Mouse (Mus musculus) hindbrain, embryonic 15.5 days (tissue): Measurements from ENCODE around the gene Mettl26. TPM values are rescaled to one million over a fixed set of nuclear protein-coding genes. Genes with fewer than 3 reads are reported as not detected.

Experiments
- ATAC-seq: fragments of 200-750 bp; cut with Nextera tagmentation; 2 replicates; pipeline ENCODE4 v1.8.0; 2017; ENCODE audit warnings: low read depth, moderate number of reproducible peaks, moderate TSS enrichment; ENCODE audit not compliant: low FRiP score
- H3K27ac ChIP-seq: fragments of 300-500 bp; sonication (generic); replicated peaks from 2 replicates; pipeline ENCODE4 v1.5.1; 2015; ENCODE audit warnings: mild to moderate bottlenecking, inconsistent platforms
- H3K27me3 ChIP-seq: fragments of 300-500 bp; sonication (generic); 2 replicates; pipeline ENCODE4 v1.6.1; 2015; ENCODE audit warnings: control low read depth, inconsistent platforms
- H3K36me3 ChIP-seq: fragments of 300-500 bp; sonication (generic); 2 replicates; pipeline ENCODE4 v1.6.1; 2015; ENCODE audit warnings: control low read depth, inconsistent platforms
- H3K4me1 ChIP-seq: fragments of 300-500 bp; sonication (generic); replicated peaks from 2 replicates; pipeline ENCODE4 v1.6.1; 2015; ENCODE audit warnings: control low read depth, inconsistent platforms
- H3K4me2 ChIP-seq: fragments of 300-500 bp; sonication (generic); 2 replicates; pipeline ENCODE4 v1.6.1; 2015; ENCODE audit warnings: moderate library complexity, mild to moderate bottlenecking, inconsistent platforms
- H3K4me3 ChIP-seq: fragments of 300-500 bp; sonication (generic); 2 replicates; pipeline ENCODE4 v1.5.1; 2015; ENCODE audit warnings: mild to moderate bottlenecking, inconsistent platforms
- H3K9ac ChIP-seq: fragments of 300-500 bp; sonication (generic); 2 replicates; pipeline ENCODE4 v1.6.1; 2015; ENCODE audit warnings: inconsistent platforms
- H3K9me3 ChIP-seq: fragments of 300-500 bp; sonication (generic); 2 replicates; pipeline ENCODE4 v1.6.1; 2016; ENCODE audit warnings: control low read depth, inconsistent platforms
- WGBS: fragments of 180-500 bp; shearing (Covaris S2); methylation state at CpG from one replicate; pipeline ENCODE4 v1.1.7; 2015; 5-methylcytosine and 5-hydroxymethylcytosine counted together
- polyA plus RNA-seq: library from polyadenylated mRNA; unstranded; fragments of >200 nt; fragmentation: Nextera tagmentation; extraction: Ambion mirVana; gene quantifications from 2 replicates; pipeline ENCODE4 v1.2.1, GENCODE M21; 2015

Gene Mettl26
- polyA plus RNA-seq, 1 experiment from 2014 or later = 58.7 TPM

DNA sequence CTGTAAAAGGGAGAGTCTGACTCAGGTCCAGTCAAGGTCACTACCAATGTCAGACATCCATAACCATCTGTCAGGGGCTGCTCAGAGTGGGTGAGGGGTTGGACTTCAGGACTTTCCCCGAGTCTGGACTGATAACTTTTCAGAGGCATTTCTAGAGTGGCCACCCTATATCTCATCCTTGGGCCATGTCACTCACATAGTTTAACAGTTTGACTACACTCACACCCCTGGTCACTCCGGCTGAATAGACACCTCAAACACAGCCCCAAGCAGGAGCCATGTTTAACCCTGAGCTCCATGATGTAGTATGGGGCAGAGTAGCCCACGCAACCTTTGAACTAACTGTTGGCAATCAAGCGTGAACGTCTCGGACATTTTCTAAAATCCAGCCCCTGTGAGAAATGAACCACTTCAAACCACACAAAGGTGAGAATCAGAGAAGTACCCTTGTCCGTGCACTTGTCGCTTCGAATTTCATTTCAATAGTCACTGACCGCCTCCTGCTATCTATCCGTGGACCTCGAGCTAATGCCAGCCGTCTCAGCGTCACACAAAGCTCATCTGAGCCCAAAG is 640 bp upstream of the Mettl26 start:
- ATAC-seq = peak; percentile 15; the same call in 1 of the 2 replicates
- peak overlapping the region; percentile 61 for H3K9ac ChIP-seq
- peak overlapping the region; percentile 95 for H3K27ac ChIP-seq
- peak overlapping the region; percentile 90 for H3K4me2 ChIP-seq
- H3K27me3 ChIP-seq = no peaks in the 10 kb centered on the region
- peak overlapping the region; percentile 64 for H3K4me3 ChIP-seq
- peaks cover 26% of the 10 kb centered on the region for H3K4me1 ChIP-seq
- H3K36me3 ChIP-seq = 0 out of 2 replicates have a peak, but pooled peaks cover 3% of the 10 kb centered on the region
- WGBS = 6% methylated on average over 14 of the region's 14 CpGs
- H3K9me3 ChIP-seq = no peaks in the 10 kb centered on the region

DNA sequence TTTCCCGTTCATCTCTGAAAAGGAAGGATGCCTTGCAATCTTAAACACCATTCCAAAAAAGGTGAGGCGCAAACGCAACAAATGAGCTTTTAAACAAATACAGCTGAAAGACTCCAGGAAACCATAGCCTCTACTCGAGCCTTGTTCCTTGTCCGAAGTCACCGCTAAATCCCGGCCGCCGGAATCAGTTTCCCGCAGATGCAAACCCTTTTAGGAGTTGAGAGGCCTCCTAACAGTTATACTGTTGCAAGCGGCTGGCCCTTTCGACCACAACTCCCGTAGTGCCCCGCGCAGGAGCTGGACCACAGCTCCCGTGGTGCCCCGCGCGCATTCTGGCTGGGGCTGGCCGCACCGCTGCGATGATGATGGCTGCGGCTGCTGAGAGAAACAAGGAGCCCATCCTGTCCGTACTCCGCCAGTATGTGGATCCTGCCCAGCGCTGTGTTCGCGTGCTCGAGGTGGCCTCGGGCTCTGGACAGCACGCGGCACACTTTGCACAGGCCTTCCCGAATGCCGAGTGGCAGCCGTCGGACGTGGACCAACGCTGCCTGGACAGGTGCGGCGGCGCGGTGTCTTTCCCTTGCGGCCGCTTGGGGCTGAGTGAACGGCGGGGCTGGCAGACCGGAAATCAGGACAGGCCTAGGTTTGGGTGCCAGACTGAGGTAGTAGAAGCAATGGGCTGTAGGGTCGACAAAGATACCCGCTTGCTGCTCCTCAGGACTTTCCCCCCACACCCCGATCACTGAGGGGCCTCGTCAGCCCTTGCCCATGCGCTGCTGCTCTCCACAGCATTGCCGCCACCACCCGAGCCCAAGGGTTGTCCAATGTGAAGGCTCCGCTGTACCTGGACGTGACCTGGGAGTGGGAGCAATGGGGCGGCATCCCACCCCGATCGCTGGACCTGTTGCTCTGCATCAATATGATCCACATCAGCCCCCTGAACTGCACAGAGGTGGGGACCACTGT is 580 bp downstream of the Mettl26 start:
- Histone ChIP-seq H3K36me3 (0 out of 2 replicates have a peak, but pooled peaks cover 3% of the 10 kb centered on the region), H3K4me3 (peak overlapping the region; percentile 64), H3K4me1 (peaks cover 34% of the 10 kb centered on the region), H3K27ac (peak overlapping the region; percentile 95), H3K9ac (peak overlapping the region; percentile 85), H3K27me3 (no peaks in the 10 kb centered on the region), H3K9me3 (no peaks in the 10 kb centered on the region), H3K4me2 (peak overlapping the region; percentile 90)
- under 1% methylated on average over 59 of the region's 59 CpGs for WGBS
- peak; percentile 89 for ATAC-seq

DNA sequence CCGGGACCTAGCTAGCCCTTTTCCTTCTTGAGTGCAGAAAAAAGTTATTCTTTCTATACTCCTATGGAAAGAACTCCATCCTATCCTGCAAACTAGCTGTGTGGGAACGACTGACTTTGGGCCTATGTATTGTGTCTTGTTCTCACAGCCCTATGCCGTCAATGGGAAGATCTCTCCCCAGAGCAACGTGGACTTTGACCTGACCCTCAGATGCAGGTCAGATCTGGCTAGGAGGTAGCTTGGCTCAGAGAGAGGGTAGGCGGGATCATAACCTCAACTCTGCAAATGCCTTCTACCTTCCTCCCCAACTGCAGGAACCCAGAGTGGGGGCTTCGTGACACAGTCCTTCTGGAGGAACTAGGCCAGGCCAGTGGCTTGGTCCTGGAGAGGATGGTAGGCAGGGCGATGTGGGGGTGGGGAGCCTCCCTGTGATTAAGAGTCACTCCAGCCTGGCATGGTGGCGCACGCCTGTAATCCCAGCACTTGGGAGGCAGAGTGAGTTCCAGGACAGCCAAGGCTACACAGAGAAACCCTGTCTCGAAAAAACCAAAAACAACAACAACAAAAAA is 1.6 kb downstream of the Mettl26 start:
- peak overlapping the region; percentile 64 for H3K4me3 ChIP-seq
- H3K36me3 ChIP-seq = 0 out of 2 replicates have a peak, but pooled peaks cover 3% of the 10 kb centered on the region
- H3K4me1 ChIP-seq = peaks cover 43% of the 10 kb centered on the region
- WGBS = 61% methylated on average over 10 of the region's 10 CpGs
- H3K4me2 ChIP-seq = peak overlapping the region; percentile 90
- no peaks in the 10 kb centered on the region for H3K27me3 ChIP-seq
- no peak for ATAC-seq
- no peaks in the 10 kb centered on the region for H3K9me3 ChIP-seq
- H3K9ac ChIP-seq = peak overlapping the region; percentile 85
- H3K27ac ChIP-seq = peak overlapping the region; percentile 95; the same call in 1 of the 2 replicates

DNA sequence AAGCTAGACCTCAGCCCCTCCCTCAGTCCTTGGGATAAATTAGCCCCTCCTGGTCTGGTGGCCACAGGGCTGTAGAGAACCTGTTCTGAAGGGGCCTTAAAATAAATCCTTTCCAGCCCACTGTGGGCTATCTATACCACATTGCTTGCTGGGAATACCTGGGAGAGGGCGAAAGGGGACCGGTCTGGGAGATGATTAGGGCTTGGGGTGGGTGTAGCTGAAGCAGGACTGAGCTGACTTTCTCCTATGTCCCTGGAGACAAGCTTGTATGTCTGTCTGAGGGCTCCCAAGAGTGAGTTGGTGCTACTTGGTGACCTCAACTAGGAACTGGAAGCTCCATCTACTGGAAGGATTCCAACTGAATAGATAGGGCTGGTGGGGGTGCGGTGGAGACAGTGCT is 2.2 kb downstream of the Mettl26 start:
- H3K9me3 ChIP-seq = no peaks in the 10 kb centered on the region
- H3K4me2 ChIP-seq = peak overlapping the region; percentile 90; the same call in 1 of the 2 replicates
- 89% methylated on average over 3 of the region's 3 CpGs for WGBS
- ATAC-seq = no peak
- no peak overlapping the region for H3K9ac ChIP-seq
- H3K36me3 ChIP-seq = 0 out of 2 replicates have a peak, but pooled peaks cover 3% of the 10 kb centered on the region
- no peak overlapping the region for H3K27ac ChIP-seq
- H3K4me1 ChIP-seq = peaks cover 43% of the 10 kb centered on the region
- no peak overlapping the region for H3K4me3 ChIP-seq
- no peaks in the 10 kb centered on the region for H3K27me3 ChIP-seq

DNA sequence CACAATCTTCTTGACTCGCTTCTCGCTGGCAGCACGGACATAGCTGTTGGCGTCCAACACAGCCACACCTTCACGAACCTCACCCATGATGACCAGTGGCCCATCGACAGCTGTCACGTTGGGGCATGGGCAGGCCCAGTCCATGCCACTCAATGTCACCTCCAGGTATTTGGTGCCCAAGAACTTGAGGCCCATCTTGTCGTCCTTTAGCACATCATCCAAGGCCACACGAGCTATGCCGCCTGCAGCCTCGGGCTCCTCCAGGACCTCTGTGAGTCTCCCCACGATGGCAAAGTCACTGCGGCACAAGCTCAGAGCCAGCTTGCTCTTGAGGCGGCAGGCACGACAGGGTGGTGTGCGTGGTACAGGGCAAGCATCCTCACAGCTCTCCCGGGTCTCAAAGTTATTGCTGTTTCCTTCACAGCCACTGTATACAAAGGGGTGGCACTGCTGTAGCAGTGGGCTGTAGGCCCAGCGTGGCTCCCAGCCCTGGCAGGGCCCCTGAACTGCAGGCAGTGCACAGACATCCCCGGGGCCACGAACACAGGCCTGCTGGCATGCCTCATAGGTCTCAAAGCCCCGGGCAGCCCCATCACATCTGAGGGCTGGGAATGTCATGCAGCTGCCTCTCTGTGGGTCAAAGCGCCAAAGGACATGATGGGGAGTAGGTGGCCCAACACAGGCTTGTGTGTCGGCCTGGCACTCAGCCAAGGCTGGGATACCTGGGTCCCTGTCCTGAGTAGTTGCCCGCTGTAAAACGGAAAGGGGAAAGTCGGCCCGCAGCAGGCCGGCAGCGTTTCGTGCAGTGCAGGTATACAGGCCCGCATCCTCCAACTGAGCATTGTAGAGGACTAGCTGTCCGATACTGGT is 3.1 kb downstream of the Mettl26 start:
- ATAC-seq = no peak
- H3K4me3 ChIP-seq = no peak overlapping the region
- H3K9me3 ChIP-seq = no peaks in the 10 kb centered on the region
- H3K4me2 ChIP-seq = no peak overlapping the region
- H3K4me1 ChIP-seq = peaks cover 43% of the 10 kb centered on the region
- no peak overlapping the region for H3K27ac ChIP-seq
- 0 out of 2 replicates have a peak, but pooled peaks cover 3% of the 10 kb centered on the region for H3K36me3 ChIP-seq
- 93% methylated on average over 32 of the region's 32 CpGs for WGBS
- no peaks in the 10 kb centered on the region for H3K27me3 ChIP-seq
- H3K9ac ChIP-seq = no peak overlapping the region

DNA sequence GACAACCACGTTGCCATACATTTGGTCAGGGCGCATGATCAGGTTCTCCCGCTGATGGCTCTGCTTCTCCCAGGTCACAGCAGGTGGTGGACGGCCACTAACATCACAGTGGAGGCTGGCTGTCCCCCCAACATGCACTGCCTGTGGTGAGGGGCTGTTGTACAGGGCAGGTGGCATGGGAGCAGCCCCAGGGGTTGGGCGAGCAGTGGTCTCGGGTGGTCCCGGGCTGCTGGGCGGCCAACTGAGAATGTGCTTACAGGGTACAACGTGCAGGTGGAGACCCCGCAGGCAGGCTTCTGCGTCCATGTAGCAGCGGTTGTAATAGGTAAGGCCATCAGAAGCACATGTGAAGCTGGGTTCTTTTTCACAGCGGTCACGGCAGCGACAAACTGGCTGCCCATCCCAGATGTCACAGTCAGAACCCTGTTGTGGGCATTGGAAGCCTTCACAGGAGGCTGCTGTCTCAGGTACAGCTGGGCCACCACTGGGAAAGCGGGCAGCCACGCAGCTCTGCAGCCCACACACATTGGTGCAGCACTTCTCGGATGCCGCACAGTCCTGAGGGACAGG is 3.8 kb downstream of the Mettl26 start:
- no peak overlapping the region for H3K27ac ChIP-seq
- ATAC-seq = no peak
- no peaks in the 10 kb centered on the region for H3K27me3 ChIP-seq
- peaks cover 9% of the 10 kb centered on the region for H3K36me3 ChIP-seq
- peaks cover 42% of the 10 kb centered on the region for H3K4me1 ChIP-seq
- H3K4me2 ChIP-seq = no peak overlapping the region
- 84% methylated on average over 19 of the region's 19 CpGs for WGBS
- no peak overlapping the region for H3K4me3 ChIP-seq
- no peak overlapping the region for H3K9ac ChIP-seq
- no peaks in the 10 kb centered on the region for H3K9me3 ChIP-seq

DNA sequence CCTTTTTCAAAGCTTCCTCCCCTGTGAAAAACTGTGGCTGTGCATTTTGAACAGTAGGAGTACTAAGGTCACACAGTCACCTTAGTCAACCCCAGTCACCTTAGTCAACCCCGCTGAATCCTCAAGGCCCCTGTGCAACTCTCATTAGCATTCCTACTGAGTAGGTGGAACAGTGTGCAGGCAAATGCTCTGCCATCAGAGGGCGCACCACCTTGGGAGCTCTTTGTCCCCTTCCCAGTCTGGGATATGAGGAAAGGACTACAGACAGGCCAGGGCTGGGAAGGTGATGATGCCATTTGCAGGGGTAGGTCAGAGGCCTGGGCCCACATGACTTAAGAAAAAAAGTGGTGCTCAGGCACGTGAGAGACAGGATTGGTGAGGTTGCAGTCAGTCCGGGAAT is 4.4 kb downstream of the Mettl26 start:
- Histone ChIP-seq H3K27me3 (no peaks in the 10 kb centered on the region), H3K4me2 (no peak overlapping the region), H3K9ac (no peak overlapping the region), H3K4me3 (no peak overlapping the region), H3K4me1 (peaks cover 37% of the 10 kb centered on the region), H3K36me3 (peaks cover 11% of the 10 kb centered on the region), H3K9me3 (no peaks in the 10 kb centered on the region), H3K27ac (no peak overlapping the region)
- WGBS = 45% methylated on average over 4 of the region's 4 CpGs
- ATAC-seq = no peak

DNA sequence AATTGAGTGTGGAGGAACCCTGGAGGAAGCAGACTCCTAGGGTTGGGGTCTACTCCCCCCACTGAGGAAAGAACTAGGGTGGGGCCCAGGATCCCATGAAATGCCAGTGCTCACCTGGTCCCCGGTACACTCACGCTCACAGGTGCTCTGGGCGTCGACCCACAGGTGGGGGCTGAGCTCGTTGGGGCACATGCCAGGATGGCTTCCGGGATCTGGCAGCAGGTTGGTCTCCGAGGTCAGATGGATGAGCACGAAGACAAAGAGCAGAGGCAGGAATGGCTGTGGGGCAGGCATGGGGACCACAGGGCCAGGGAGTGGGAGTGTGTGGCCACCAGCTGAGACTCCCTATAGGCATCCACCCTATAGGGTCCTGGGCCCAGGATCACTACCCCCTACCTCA is 4.9 kb downstream of the Mettl26 start:
- no peak for ATAC-seq
- H3K36me3 ChIP-seq = peaks cover 11% of the 10 kb centered on the region
- no peak overlapping the region for H3K4me3 ChIP-seq
- no peak overlapping the region for H3K27ac ChIP-seq
- 61% methylated on average over 8 of the region's 8 CpGs for WGBS
- H3K4me1 ChIP-seq = peaks cover 36% of the 10 kb centered on the region
- H3K4me2 ChIP-seq = no peak overlapping the region
- no peak overlapping the region for H3K9ac ChIP-seq
- no peaks in the 10 kb centered on the region for H3K9me3 ChIP-seq
- no peaks in the 10 kb centered on the region for H3K27me3 ChIP-seq

DNA sequence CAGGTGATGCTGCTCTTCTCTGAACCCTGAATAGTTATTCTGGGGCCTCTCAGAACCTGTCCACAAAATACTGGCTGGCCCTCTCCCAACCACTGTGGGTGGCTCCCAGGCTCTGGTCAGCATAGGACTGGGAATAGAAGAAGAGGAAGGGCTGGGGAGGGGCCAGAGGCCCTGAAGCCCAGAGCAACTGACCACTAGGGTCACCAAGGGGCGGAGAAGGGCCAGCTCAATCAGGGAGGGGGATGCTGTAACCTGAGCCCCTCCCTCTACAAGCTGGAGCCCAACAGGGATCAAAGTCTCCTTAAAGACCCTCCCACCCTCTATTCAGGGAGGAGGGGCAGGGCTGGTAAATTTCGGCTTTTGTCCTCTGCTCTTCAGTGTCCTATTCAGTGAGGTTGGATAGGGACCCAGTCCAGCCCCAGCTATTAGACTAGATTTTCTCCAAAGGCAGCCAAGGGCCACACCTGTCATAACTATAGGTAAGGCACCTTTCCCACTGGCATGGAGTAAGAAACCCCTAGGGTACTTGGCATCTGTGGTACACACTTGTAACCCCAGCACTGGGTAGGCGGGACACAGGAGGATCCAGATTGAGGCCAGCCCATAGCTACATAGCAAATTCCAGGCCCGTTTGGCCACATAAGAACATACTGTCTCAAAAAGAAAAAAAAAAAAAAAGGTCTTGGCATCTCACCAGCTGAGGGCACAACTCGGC is 5.5 kb downstream of the Mettl26 start, which contains the start of gene Wfikkn1:
TSS of gene Wfikkn1 (minus strand) at position 663 of the 715 bp plus-strand sequence.
- no peak for ATAC-seq
- Histone ChIP-seq H3K27ac (0 out of 2 replicates have a peak within 1 kb of the TSS, but pooled peaks have one; percentile 18), H3K27me3 (no peaks in the 10 kb centered on the region), H3K4me2 (no peak within 1 kb of the TSS), H3K36me3 (peaks cover 11% of the 10 kb centered on the region), H3K4me1 (peaks cover 36% of the 10 kb centered on the region), H3K9me3 (no peaks in the 10 kb centered on the region), H3K9ac (0 out of 2 replicates have a peak within 1 kb of the TSS, but pooled peaks have one; percentile 13), H3K4me3 (no peak within 1 kb of the TSS)
- WGBS = 30% methylated on average over 5 of the region's 5 CpGs

DNA sequence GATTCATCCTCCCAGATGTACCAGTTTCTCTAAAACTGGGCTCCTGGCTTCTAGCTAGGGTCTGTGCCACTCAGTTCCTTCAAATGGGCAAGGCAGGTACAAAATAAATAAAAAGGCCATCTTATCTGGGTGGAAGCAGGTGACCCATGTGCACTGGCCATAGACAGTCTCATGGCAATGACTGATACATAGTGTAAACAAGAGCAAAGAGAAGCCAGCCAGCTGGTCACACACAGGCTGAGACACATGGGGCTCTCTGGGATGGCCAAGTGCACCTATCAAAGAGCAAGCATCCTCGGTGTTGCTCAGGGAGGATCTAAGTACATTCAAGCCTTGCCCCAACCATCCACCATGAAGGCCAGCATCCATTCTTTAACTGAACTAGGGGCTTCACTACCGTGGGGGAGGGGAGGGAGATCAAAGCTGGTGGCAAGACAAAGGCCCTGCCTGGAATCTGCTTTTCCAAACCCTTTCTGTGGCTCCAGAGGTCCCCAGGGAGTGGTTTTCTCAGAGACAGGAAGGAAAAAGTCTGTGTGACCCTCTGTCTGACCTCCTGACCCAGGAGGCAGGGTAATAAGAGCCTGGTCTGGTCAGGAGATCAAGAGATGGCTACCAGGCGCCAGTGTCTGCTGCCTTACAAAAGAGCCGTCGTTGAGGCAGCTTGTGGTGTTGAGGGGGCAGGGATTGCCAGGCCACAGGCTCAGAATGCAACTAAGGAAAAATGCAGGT is 6.2 kb downstream of the Mettl26 start:
- H3K9ac ChIP-seq = 0 out of 2 replicates have a peak overlapping the region, but pooled peaks have one; percentile 13
- no peak overlapping the region for H3K4me2 ChIP-seq
- H3K27me3 ChIP-seq = no peaks in the 10 kb centered on the region
- H3K36me3 ChIP-seq = peaks cover 11% of the 10 kb centered on the region
- WGBS = 4% methylated on average over 5 of the region's 5 CpGs
- no peak for ATAC-seq
- H3K4me1 ChIP-seq = peaks cover 34% of the 10 kb centered on the region
- H3K4me3 ChIP-seq = no peak overlapping the region
- no peaks in the 10 kb centered on the region for H3K9me3 ChIP-seq
- 0 out of 2 replicates have a peak overlapping the region, but pooled peaks have one; percentile 18 for H3K27ac ChIP-seq
